Mouse (Mus musculus) urinary bladder, postnatal 4 days (tissue): ENCODE measurements around the gene Cfap54.

ENCODE experiments used
- DNase-seq, 2 experiments: peaks; one replicate each; pipeline ENCODE4 v3.0.0; 2021 to 2022; ENCODE audit warnings: low spot score in 2 of 2

Cfap54 gene

GRCm38 (mm10) chr10:93097439-93097838 is 16.0 kb upstream of the Cfap54 start:
- DNase-seq: no peak

- no peak for DNase-seq
Observed at GRCm38 (mm10) chr10:93095827-93096226, 14.4 kb upstream of the Cfap54 start.

- DNase-seq: no peak
Observed at GRCm38 (mm10) chr10:93094957-93095580, 13.7 kb upstream of the Cfap54 start.

- DNase-seq: no peak
Observed at GRCm38 (mm10) chr10:93091928-93092327, 10.5 kb upstream of the Cfap54 start.

- DNase-seq: no peak
Observed at GRCm38 (mm10) chr10:93090241-93090640, 8.8 kb upstream of the Cfap54 start.

- no peak for DNase-seq
Observed at GRCm38 (mm10) chr10:93088396-93089048, 7.1 kb upstream of the Cfap54 start.

GRCm38 (mm10) chr10:93087504-93087903 is 6.1 kb upstream of the Cfap54 start:
- no peak for DNase-seq

- no peak for DNase-seq
Observed at GRCm38 (mm10) chr10:93083963-93084340, 2.5 kb upstream of the Cfap54 start.

GRCm38 (mm10) chr10:93083198-93083962 is 2.0 kb upstream of the Cfap54 start:
- DNase-seq: no peak

GRCm38 (mm10) chr10:93079486-93079885 is 1.9 kb downstream of the Cfap54 start:
- no peak for DNase-seq

GRCm38 (mm10) chr10:93077935-93078479 is 3.4 kb downstream of the Cfap54 start:
- DNase-seq: no peak

GRCm38 (mm10) chr10:93076376-93076775 is 5.0 kb downstream of the Cfap54 start:
- DNase-seq: no peak

GRCm38 (mm10) chr10:93075856-93076255 is 5.6 kb downstream of the Cfap54 start:
- no peak for DNase-seq

GRCm38 (mm10) chr10:93072769-93073168 is 8.6 kb downstream of the Cfap54 start:
- no peak for DNase-seq

GRCm38 (mm10) chr10:93071753-93072152 is 9.7 kb downstream of the Cfap54 start:
- no peak for DNase-seq

GRCm38 (mm10) chr10:93070121-93070898 is 11.1 kb downstream of the Cfap54 start:
- DNase-seq: no peak

- DNase-seq: no peak
Observed at GRCm38 (mm10) chr10:93069721-93070120, 11.7 kb downstream of the Cfap54 start.

- DNase-seq: no peak
Observed at GRCm38 (mm10) chr10:93069041-93069679, 12.3 kb downstream of the Cfap54 start.

GRCm38 (mm10) chr10:93064973-93065372 is 16.4 kb downstream of the Cfap54 start:
- DNase-seq: no peak

- no peak for DNase-seq
Observed at GRCm38 (mm10) chr10:93063576-93063975, 17.8 kb downstream of the Cfap54 start.

GRCm38 (mm10) chr10:93062395-93062794 is 19.0 kb downstream of the Cfap54 start:
- DNase-seq: no peak
